Mouse (Mus musculus) right cerebral cortex, postnatal 36 days (tissue): Measurements from ENCODE around the gene Ccdc194.

Experiments used
- DNase-seq, 2 experiments: peaks; one replicate each; pipeline ENCODE4 v3.0.0; 2022; ENCODE audit warnings: low spot score in 2 of 2, mixed read lengths in 1 of 2

Ccdc194 gene

GRCm38 (mm10) chr8:71525226-71526050, at the start of gene Ccdc194:
Ccdc194 (minus strand) TSS chr8:71525711.
- DNase-seq = no peak

GRCm38 (mm10) chr8:71575020-71575419, 49.5 kb upstream of the Ccdc194 start:
- no peak for DNase-seq

GRCm38 (mm10) chr8:71574426-71574825, 48.9 kb upstream of the Ccdc194 start:
- no peak for DNase-seq

GRCm38 (mm10) chr8:71572847-71573633, 47.5 kb upstream of the Ccdc194 start:
- peak; percentile 82 to 84 for DNase-seq

GRCm38 (mm10) chr8:71572077-71572476, 46.6 kb upstream of the Ccdc194 start:
- DNase-seq = no peak

GRCm38 (mm10) chr8:71570291-71570954, 44.9 kb upstream of the Ccdc194 start:
- DNase-seq = peak; percentile 97 to 98

GRCm38 (mm10) chr8:71569366-71570290, 44.1 kb upstream of the Ccdc194 start:
- peak; percentile 86 to 91 for DNase-seq

- no peak for DNase-seq
These were observed 43.4 kb upstream of the Ccdc194 start for GRCm38 (mm10) chr8:71568941-71569340.

- DNase-seq = peak; percentile 39 to 57
These were observed 43.0 kb upstream of the Ccdc194 start, which contains the start of gene Slc27a1 for GRCm38 (mm10) chr8:71568387-71568937. Slc27a1 (plus strand) TSS chr8:71568882.

- no peak for DNase-seq
These were observed 42.1 kb upstream of the Ccdc194 start for GRCm38 (mm10) chr8:71567587-71567986.

- DNase-seq = no peak
These were observed 41.0 kb upstream of the Ccdc194 start, which contains the start of gene Nxnl1 for GRCm38 (mm10) chr8:71566501-71566900. Nxnl1 (minus strand) TSS chr8:71566601.

- DNase-seq = no peak
These were observed 38.5 kb upstream of the Ccdc194 start for GRCm38 (mm10) chr8:71563992-71564391.

- DNase-seq = no peak
These were observed 37.2 kb upstream of the Ccdc194 start for GRCm38 (mm10) chr8:71562751-71563150.

GRCm38 (mm10) chr8:71561401-71561800, 35.9 kb upstream of the Ccdc194 start:
- no peak for DNase-seq

- no peak for DNase-seq
These were observed 35.3 kb upstream of the Ccdc194 start for GRCm38 (mm10) chr8:71560765-71561164.

GRCm38 (mm10) chr8:71560071-71560470, 34.6 kb upstream of the Ccdc194 start:
- DNase-seq = no peak

- DNase-seq = no peak
These were observed 33.6 kb upstream of the Ccdc194 start for GRCm38 (mm10) chr8:71558958-71559690.

GRCm38 (mm10) chr8:71558071-71558957, 32.8 kb upstream of the Ccdc194 start, which contains the start of gene Tmem221:
Tmem221 (minus strand) TSS chr8:71558871.
- DNase-seq = no peak

- no peak for DNase-seq
These were observed 29.1 kb upstream of the Ccdc194 start for GRCm38 (mm10) chr8:71554644-71555043.
